Mouse (Mus musculus) inflammation-experienced regulatory T-cells, adult 6 months (primary cell): ENCODE results near the gene Tnnc1. TPM values are rescaled to one million over a fixed set of nuclear protein-coding genes. Genes with fewer than 3 reads are reported as not detected.

Experiments
- ATAC-seq: one replicate; pipeline ENCODE4 v1.8.0; 2017
- polyA plus RNA-seq, 3 experiments: library from polyadenylated mRNA; unstranded; fragments of 100-300 nt; shearing (Covaris generic); gene quantifications; one replicate each; pipeline ENCODE4 v1.2.1; 2017

The Tnnc1 gene
- polyA plus RNA-seq, 3 experiments from 2014 or later, result not detected

- no peak for ATAC-seq
These were observed 21.5 kb upstream of the Tnnc1 start for GRCm38 (mm10) chr14:31186656-31187055.

DNA sequence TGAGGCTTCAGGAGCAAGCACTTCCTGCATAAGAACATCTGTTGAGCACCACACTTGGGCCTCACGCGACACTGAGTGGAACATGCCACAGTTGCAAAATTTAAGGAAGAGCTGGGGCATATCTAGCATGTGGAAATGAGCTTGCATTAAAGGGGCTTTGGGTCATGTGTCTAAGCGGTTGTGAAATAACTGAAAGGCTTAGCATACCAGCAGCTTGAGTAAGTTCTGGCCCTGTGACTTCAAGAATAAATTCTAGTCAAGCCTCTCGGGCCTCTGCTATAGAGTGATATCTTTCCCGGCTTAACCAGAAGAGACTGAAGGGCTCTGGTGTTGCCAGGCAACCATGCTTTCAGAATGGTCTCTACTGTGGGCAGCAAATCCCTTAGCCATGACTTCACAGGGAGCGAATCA is 19.3 kb upstream of the Tnnc1 start:
- no peak for ATAC-seq

- no peak for ATAC-seq
These were observed 18.8 kb upstream of the Tnnc1 start for GRCm38 (mm10) chr14:31189348-31189747.

DNA sequence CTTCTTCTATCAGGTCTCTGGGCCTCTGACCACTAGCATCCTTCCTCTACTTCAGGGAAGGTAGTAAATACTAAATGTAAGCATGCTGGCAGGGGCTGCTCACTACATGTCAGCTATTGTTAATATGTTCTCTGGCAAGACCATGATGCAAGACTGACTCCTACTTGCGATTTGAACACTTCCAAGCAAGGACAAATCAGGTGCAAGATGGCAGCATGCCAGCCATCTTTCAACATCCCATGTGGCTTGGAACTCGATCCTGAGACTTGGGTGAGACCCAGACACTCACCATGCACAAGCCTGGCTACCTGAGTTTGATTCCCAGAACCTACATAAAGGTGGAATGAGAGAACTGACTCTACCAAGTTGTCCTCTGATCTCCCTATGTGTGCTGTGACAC is 16.2 kb upstream of the Tnnc1 start:
- no peak for ATAC-seq

DNA sequence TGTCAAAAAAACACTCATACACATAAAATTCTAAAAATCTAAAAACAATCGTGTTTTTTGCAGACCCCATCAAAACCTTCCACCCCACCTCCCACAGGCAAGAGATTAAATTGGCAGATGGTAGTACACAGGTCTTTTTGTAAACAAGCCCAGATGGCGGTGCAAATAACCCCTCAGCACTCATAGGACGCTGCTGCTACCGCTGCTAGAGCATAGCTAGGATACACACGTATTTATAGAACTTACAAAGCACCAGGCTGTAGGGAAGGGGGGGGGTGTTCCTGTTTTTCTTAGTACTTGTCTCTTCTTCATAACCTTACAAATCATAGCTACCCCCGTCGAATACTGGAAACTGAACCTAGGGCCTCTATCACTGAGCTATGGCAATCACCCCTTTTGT is 14.3 kb upstream of the Tnnc1 start:
- no peak for ATAC-seq

DNA sequence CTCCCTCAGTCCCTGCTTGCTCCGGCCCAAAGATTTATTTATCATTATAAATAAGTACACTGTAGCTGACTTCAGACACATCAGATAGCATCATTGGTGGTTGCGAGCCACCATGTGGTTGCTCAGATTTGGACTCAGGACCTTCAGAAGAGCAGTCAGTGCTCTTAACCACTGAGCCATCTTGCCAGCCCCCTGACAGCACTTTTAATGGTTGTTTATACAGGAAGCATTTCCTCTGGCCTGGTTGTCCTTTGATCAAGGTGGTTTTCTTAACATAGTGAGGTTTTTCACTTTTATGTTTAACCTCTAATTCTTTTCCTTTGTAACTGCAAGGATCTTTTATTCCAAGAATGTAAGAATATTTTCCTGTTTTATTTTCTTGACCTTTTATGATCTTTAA is 13.7 kb upstream of the Tnnc1 start:
- peak; percentile 50 for ATAC-seq

GRCm38 (mm10) chr14:31194891-31195513 is 13.1 kb upstream of the Tnnc1 start:
- ATAC-seq, result peak; percentile 55

- no peak for ATAC-seq
These were observed 12.6 kb upstream of the Tnnc1 start for GRCm38 (mm10) chr14:31195521-31195920.

- ATAC-seq, result peak; percentile 41
These were observed 12.1 kb upstream of the Tnnc1 start for GRCm38 (mm10) chr14:31195968-31196367.

DNA sequence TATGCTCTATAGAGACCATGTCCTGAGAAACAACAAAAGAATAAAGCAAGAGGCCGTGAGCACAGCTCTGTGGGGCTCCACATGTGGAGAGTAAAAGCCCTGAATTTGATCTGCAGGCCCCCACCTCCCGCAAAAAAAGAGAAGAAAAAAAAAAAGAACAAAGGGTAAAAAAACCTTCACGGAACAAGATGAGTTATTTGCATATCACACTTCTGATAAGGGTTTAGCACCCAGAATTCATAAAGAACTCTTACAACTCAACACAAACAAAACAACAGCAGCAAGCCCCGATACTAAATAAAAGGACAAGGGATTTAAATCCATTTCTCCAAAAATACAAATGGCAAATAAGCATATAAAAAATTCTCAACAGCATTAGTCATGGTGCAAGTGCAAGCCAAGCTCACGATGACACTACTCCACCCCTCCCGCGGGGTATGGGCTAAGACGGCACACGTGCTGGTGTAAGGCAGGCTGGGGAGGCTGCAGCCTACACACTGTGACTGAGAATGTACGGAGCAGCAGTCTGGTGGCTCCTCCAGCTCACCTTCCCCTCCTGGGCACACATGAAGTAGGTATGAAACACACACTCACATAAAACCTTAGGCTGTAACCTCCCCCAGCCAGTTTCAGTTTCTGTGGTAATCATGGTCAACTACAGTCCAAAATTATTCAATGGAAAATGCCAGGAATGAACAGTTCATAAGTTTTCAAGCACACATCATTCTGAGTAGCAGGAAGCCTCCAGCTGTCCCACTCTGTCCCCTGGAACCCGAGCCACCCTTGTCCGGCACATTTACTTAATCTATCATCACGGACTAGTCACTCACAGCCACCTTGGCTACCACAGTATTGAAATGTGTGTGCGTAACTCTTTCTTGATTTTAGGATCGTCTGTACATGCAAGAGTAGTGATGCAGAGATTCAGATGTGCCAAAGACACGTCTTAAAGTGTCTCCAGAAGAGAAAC is 10.3 kb upstream of the Tnnc1 start:
- peak; percentile 62 for ATAC-seq

DNA sequence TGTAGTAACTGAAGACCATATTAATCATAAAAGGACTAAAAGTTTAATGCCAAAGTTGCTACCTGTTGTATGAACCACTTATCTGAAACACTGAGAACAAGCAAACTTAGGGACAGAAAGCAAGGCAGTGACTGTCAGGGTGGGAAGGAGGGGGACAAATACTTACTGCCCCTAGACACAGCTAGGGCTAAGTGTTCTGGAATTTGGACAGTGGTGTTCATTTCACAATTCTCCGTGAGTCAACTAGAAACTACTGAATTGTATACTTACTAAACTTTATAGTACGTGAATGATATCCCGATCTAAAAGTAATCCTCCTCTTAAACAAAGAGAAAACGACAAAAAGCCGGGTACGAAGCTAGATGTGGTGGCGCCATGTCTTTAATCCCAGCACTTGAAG is 8.5 kb upstream of the Tnnc1 start:
- ATAC-seq, result no peak

GRCm38 (mm10) chr14:31200038-31200437 is 8.1 kb upstream of the Tnnc1 start:
- ATAC-seq, result no peak

- no peak for ATAC-seq
These were observed 3.3 kb upstream of the Tnnc1 start for GRCm38 (mm10) chr14:31204844-31205243.

DNA sequence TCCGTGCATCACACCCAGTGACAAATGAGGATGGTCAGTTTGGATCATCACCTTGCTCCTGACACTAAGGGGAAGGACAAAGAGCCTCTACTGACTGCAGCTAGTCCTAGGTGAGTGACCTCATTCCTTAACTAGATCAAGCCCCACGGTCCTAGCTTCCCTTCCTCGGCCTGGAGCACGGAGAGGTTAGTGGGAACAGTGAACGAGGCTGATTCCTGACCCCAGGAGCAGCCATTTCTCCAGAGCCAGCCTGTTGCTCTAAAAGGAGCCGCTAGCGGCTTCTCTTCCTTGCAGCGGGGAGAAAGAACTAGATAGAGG is 2.9 kb upstream of the Tnnc1 start:
- ATAC-seq, result no peak

DNA sequence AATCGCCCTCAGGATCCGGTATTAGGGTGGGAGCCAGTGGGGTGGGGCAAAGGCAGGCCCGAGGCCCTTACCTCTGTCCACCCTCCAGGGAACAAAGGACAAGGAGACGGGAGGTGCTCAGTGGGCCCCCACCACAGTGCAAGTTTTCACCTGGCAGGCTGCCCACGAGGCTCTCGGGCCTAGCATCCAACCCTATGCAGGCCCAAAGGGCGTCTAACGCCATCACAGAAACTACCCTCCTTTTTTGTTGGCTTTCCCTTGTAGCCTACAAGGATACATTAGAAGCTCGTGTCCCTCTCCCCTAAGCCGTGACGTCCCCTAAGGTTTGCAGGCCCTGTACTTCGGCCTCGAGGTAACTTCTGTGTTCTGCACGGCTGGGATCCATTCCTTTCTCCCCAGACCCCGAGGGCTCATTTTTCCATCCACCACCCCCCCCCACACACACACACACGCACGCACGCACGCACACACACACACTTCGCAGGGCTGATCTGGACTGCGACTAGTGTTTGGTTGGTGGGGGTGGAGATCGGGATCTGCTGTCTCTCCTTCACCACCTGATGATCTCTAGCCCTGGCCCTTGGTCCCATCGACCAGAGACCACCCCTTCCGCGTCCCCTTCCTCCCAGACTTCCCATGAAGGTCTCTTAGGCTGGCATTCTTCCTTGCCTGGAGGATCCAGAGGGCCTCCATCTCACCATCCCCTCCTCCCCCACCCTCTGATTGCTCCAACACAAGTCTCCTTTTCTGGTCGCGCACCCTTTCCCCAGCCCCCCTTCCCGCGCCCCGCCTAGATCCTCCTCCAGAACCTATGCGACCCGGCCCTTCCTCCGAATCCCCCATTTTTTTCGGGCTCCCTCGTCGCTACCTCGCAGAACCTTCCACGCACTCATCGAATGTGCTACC is 2.3 kb upstream of the Tnnc1 start:
- ATAC-seq, result peak; percentile 23

- ATAC-seq, result peak; percentile 71
These were observed 1.6 kb upstream of the Tnnc1 start for GRCm38 (mm10) chr14:31206472-31206981.

- peak; percentile 57 for ATAC-seq
These were observed 862 bp upstream of the Tnnc1 start for GRCm38 (mm10) chr14:31207070-31207830.

- ATAC-seq, result no peak
These were observed 1.0 kb downstream of the Tnnc1 start for GRCm38 (mm10) chr14:31209133-31209557.

DNA sequence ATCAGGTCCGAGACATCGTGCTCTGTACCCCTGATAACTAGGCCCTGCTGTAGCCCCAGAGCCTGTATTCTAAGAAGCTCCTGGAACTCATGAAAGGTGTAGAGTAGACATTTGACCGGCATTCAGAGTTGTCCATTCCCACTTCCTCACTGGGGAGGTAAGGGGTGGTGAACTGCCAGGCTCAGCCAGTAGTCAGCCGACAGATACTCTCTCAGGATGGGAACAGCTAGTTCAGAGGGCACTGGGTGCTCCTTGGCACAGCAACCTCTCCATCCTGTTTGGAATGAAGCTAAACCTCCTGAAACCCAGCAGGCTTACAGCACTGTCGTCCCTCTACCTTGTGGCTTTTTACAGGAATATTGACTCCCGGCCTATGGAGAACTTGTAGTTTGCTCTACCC is 3.7 kb downstream of the Tnnc1 start:
- no peak for ATAC-seq

GRCm38 (mm10) chr14:31212499-31212898 is 4.4 kb downstream of the Tnnc1 start:
- no peak for ATAC-seq

DNA sequence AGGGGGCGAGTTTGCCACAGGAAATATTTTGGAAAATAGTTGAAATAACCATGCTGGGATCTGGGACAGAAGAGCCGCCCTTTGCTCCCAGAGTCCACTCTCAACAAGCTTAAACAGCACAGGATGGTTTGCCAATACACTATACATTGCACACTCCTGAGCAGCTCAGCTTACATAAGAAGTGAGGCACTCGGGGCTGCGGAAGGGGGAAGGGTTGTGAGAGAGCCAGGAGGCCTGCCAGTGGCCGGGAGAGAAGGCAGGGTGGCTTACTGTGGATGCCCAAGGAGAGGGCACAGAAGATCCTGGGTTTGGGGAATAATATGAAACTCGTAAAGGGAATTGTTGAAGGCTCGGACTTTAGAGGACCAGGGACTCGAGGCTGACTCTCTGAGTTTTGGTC is 5.8 kb downstream of the Tnnc1 start:
- ATAC-seq, result no peak

GRCm38 (mm10) chr14:31214684-31215083 is 6.6 kb downstream of the Tnnc1 start:
- no peak for ATAC-seq
